Mouse (Mus musculus): ENCODE measurements around the gene Mettl5.

- TF ChIP-seq CTCF (IDR thresholded peaks at IDR 0.05; ENCODE audit: borderline replicate concordance, control insufficient read depth, extremely low read depth, insufficient read depth, low read length, poor library complexity) = no peak
- no peak for TF ChIP-seq POLR2A (IDR thresholded peaks at IDR 0.05; ENCODE audit: control insufficient read depth, extremely low read depth, insufficient read depth, low read length, poor library complexity)
Observed at GRCm38 (mm10) chr2:69888957-69889356, 3.5 kb upstream of the Mettl5 start.
